Mouse (Mus musculus): ENCODE data around the gene Slc31a1.

GRCm38 (mm10) chr4:62425891-62426290 lies 65.4 kb downstream of the Slc31a1 start:
- TF ChIP-seq CTCF (IDR thresholded peaks at IDR 0.05 in 2 of 3, conservative IDR thresholded peaks at IDR 0.05 in 1 of 3; ENCODE audit: control insufficient read depth in 1 of 3, insufficient read depth in 1 of 3, low read depth in 2 of 3, low read length in 3 of 3, poor library complexity in 1 of 3, severe bottlenecking in 1 of 3) = no peak
- no peak for TF ChIP-seq POLR2A (IDR thresholded peaks at IDR 0.05; ENCODE audit: control insufficient read depth in 1 of 2, insufficient read depth in 1 of 2, low read depth in 1 of 2, low read length in 2 of 2, poor library complexity in 1 of 2)
- TF ChIP-seq USF1 (IDR thresholded peaks at IDR 0.05; ENCODE audit: low read depth, low read length) = no peak
